Mouse (Mus musculus) R1 (cell line): ENCODE results near the gene Sugt1.

ENCODE experiments used
- DNase-seq: peaks from one replicate; pipeline ENCODE4 v3.0.0-alpha.2; 2018; ENCODE audit warnings: low read depth, low spot score

Gene Sugt1

GRCm38 (mm10) chr14:79606867-79607266 lies 19.4 kb downstream of the Sugt1 start:
- no peak for DNase-seq

GRCm38 (mm10) chr14:79607352-79607751 lies 19.9 kb downstream of the Sugt1 start:
- DNase-seq = no peak

- no peak for DNase-seq
These were observed 20.8 kb downstream of the Sugt1 start for GRCm38 (mm10) chr14:79608286-79608685.

- DNase-seq = no peak
These were observed 29.8 kb downstream of the Sugt1 start for GRCm38 (mm10) chr14:79617121-79617828.

GRCm38 (mm10) chr14:79619802-79620201 lies 32.3 kb downstream of the Sugt1 start:
- no peak for DNase-seq

GRCm38 (mm10) chr14:79621143-79621542 lies 33.7 kb downstream of the Sugt1 start:
- no peak for DNase-seq

GRCm38 (mm10) chr14:79632330-79632729 lies 44.8 kb downstream of the Sugt1 start:
- DNase-seq = no peak

- no peak for DNase-seq
These were observed 45.7 kb downstream of the Sugt1 start for GRCm38 (mm10) chr14:79633196-79633595.

- DNase-seq = no peak
These were observed 49.3 kb downstream of the Sugt1 start for GRCm38 (mm10) chr14:79636814-79637213.

- DNase-seq = no peak
These were observed 54.6 kb downstream of the Sugt1 start for GRCm38 (mm10) chr14:79642063-79642462.

- no peak for DNase-seq
These were observed 57.9 kb downstream of the Sugt1 start for GRCm38 (mm10) chr14:79645378-79645777.

- DNase-seq = no peak
These were observed 62.2 kb downstream of the Sugt1 start for GRCm38 (mm10) chr14:79649680-79650079.

GRCm38 (mm10) chr14:79652654-79653053 lies 65.2 kb downstream of the Sugt1 start:
- no peak for DNase-seq

GRCm38 (mm10) chr14:79658286-79658685 lies 70.8 kb downstream of the Sugt1 start:
- no peak for DNase-seq

- no peak for DNase-seq
These were observed 71.4 kb downstream of the Sugt1 start for GRCm38 (mm10) chr14:79658748-79659508.

- DNase-seq = no peak
These were observed 73.0 kb downstream of the Sugt1 start for GRCm38 (mm10) chr14:79660467-79660866.

- peak; percentile 55 for DNase-seq
These were observed 73.8 kb downstream of the Sugt1 start for GRCm38 (mm10) chr14:79661005-79661917.

GRCm38 (mm10) chr14:79662001-79662400 lies 74.5 kb downstream of the Sugt1 start, which contains the start of gene Cnmd:
Gene Cnmd, minus strand, starts transcription at chr14:79662170.
- DNase-seq = no peak

GRCm38 (mm10) chr14:79671008-79671407 lies 83.5 kb downstream of the Sugt1 start:
- no peak for DNase-seq

- DNase-seq = no peak
These were observed 85.1 kb downstream of the Sugt1 start for GRCm38 (mm10) chr14:79672567-79672966.

- DNase-seq = no peak
These were observed 85.9 kb downstream of the Sugt1 start for GRCm38 (mm10) chr14:79673083-79674013.
